Mouse (Mus musculus) cerebellum, adult 2 months (tissue): Measurements from ENCODE around the gene Pld3.

Experiments
- CTCF ChIP-seq: fragments of 200-500 bp; IDR thresholded peaks from 2 replicates; pipeline ENCODE4 v1.5.1; 2011; ENCODE audit warnings: low read depth, mild to moderate bottlenecking, control low read depth, low read length, moderate library complexity, borderline replicate concordance; ENCODE audit not compliant: insufficient read depth
- POLR2A ChIP-seq: fragments of 200-500 bp; IDR thresholded peaks from 2 replicates; pipeline ENCODE4 v1.6.1; 2011; ENCODE audit warnings: low read length, control low read depth, borderline replicate concordance; ENCODE audit not compliant: insufficient read depth

GRCm38 (mm10) chr7:27514961-27515360 is 38.1 kb downstream of the Pld3 start:
- TF ChIP-seq CTCF (no peak), POLR2A (no peak)
